Mouse (Mus musculus): ENCODE measurements around the gene Thy1. TPM values are rescaled to one million over a fixed set of nuclear protein-coding genes. Genes with fewer than 3 reads are reported as not detected.
A peak's percentile ranks its signal among the peaks of the same experiment; 100 is the strongest.

The Thy1 gene
- polyA plus RNA-seq, 1 experiment from 2014 or later, result 2.2 TPM

DNA sequence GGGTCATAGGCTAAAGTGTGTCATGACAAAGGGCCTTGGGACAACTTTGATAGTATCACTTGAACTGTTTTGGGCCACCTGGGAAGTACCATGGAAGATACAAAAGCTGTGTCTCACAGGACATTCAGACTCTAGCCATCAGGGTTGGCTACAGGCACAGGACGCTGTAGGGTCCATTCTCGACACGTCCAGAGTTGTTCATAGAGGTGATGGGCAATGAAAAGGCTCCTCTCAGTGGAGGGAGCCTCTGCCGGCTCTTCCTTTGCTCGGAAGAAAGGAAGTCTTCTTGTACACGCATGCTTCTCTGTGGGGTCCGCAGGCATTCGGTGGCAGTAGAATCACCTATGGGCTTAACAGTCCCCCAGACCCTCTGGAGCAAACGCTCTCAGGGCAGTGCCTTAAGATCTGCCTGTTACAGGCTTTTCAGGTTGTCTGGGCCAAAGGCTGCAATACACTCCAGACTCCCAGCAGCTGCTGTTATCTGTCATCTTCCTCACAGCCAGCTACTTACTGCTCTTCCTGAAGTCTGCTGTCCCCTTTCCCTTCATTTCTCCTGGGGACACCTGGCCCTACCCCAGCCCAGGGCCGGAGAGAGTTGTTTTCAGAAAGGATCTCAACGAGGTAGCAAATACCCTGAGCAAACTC, 34.2 kb downstream of the Thy1 start:
- 78% methylated on average over 11 of the region's 11 CpGs for WGBS
- Histone ChIP-seq H3K9ac (no peak overlapping the region), H3K4me2 (no peak overlapping the region; the same call in 1 of the 2 replicates), H3K4me3 (no peak overlapping the region), H3K36me3 (peaks cover 3% of the 10 kb centered on the region; the same call in 1 of the 2 replicates), H3K4me1 (replicated peaks) (peaks cover 88% of the 10 kb centered on the region), H3K9me3 (replicated peaks) (no peaks in the 10 kb centered on the region), H3K27ac (peak overlapping the region; percentile 89), H3K27me3 (no peaks in the 10 kb centered on the region)
- no peak for ATAC-seq (replicated peaks; ENCODE audit: insufficient number of reproducible peaks, insufficient read depth, low FRiP score, low read depth)

DNA sequence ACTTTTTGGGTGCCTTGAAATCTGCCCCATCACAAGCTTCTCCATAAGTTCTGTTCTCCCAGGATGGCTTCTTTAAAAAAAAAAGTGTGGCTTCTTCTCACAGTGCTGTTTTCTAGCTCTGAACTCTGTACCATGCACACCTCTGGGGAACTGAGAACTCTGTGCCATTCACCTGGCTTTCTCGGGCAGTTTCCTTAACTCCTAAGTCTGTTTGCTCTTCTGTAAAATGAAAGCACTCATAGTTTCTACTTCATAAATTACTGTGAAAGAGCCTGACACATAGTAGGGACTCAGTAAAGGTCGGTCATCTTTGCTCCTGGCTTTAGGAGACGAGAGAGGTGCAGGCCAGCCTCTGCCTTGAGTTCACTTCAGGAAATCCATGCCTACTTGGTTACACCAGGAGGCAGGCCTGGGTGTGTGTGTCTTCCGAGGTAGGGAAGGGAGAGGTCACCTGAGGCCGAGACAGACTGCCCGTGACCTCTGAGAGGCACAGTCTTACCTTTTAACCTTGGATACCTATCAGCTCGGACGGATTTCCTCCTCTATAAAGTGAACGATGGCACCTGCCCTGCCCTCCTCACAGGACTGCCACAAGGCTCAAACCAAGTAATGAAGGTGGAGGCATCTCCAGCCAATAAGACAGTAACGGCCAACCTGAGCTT, 35.1 kb downstream of the Thy1 start:
- ATAC-seq (replicated peaks; ENCODE audit: insufficient number of reproducible peaks, insufficient read depth, low FRiP score, low read depth), result no peak
- no peak overlapping the region for H3K4me3 ChIP-seq
- peak overlapping the region; percentile 89 for H3K27ac ChIP-seq
- WGBS, result 69% methylated on average over 10 of the region's 10 CpGs
- peak overlapping the region; percentile 50 for H3K4me2 ChIP-seq
- no peaks in the 10 kb centered on the region for H3K9me3 ChIP-seq (replicated peaks)
- H3K27me3 ChIP-seq, result no peaks in the 10 kb centered on the region
- peaks cover 87% of the 10 kb centered on the region for H3K4me1 ChIP-seq (replicated peaks)
- no peak overlapping the region for H3K9ac ChIP-seq
- H3K36me3 ChIP-seq, result peaks cover 3% of the 10 kb centered on the region; the same call in 1 of the 2 replicates

DNA sequence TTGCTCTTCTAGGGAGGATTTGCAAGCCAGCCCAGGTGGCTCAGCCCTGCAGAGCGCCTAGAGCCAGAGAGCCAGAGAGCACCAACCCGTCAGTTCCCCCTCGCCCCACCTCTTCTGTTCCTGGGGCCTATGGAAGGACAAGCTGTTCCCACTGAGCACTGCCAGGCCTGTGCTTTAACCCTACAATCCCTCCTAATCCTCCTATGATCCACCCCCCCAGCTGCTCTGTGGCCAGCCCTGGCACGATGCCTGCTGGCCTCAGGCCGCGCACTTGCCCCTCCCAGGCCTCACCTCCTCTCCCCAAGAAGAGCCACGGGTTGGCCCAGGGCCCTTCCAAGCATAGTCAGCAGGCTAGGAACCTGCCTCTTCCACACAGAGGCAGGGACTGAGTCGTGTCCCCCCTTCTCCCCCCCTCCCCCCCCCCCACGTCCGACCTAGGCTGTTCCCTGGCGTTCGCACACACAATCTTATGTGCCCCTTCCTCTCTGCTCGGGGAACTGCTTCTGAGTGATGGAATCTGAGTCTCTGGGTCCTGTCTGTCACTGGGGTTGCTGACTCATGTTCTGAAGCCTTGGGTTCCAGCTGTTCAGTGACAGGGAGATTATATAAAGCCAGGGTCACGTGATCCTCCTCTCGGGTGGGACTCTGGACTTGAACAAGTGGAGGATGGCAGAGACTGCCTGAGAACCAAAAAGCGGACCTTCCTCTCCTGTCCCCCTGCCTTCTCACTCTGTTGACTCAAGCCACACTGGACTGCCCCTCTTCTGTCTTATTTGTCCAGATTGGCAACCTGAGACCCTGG, 36.0 kb downstream of the Thy1 start:
- Histone ChIP-seq H3K36me3 (peaks cover 3% of the 10 kb centered on the region; the same call in 1 of the 2 replicates), H3K27ac (peak overlapping the region; percentile 89), H3K9me3 (replicated peaks) (no peaks in the 10 kb centered on the region), H3K9ac (no peak overlapping the region), H3K27me3 (no peaks in the 10 kb centered on the region), H3K4me2 (peak overlapping the region; percentile 50), H3K4me3 (no peak overlapping the region), H3K4me1 (replicated peaks) (peaks cover 91% of the 10 kb centered on the region)
- peak; percentile 89 for ATAC-seq (replicated peaks; ENCODE audit: insufficient number of reproducible peaks, insufficient read depth, low FRiP score, low read depth)
- 14% methylated on average over 15 of the region's 16 CpGs for WGBS

DNA sequence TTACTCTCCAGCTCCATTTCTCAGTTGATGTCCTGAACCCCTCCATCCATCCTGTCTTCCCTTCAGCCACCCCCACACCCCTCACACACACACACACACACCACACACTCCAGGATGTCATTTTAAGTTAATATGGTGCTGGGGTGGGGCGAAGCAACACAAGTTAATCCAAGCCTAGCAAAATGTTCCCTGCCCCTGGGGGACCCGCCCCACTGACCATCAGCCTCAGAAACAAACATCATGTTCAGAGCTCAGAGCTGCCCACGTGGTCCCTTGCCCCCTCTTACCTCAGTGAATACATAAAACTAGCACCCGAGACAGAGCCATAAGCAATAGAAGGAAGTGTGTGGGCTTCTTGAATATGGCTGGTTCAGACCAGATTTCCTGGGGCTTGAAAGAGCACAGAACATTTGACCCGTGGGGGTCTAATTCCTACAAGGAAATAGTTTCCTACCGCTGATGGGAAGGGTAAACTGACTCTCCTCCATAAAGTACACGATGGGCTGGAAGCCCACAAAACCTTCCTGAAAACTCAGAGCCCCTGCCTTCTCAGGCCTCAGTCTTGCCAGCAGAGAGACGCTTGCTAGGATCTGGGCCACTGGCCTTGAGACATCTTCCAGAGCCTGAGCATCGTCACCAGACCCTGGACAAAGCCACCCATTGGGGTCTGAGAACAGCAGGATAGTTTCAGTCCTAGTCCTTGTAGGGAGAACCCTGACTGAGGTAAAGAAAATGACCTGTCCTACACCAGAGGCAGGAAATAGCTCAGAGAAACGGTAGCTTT, 37.0 kb downstream of the Thy1 start:
- Histone ChIP-seq H3K4me2 (no peak overlapping the region), H3K4me3 (no peak overlapping the region), H3K9me3 (replicated peaks) (no peaks in the 10 kb centered on the region), H3K36me3 (peaks cover 3% of the 10 kb centered on the region; the same call in 1 of the 2 replicates), H3K4me1 (replicated peaks) (peaks cover 91% of the 10 kb centered on the region), H3K27ac (peak overlapping the region; percentile 89), H3K9ac (no peak overlapping the region), H3K27me3 (no peaks in the 10 kb centered on the region)
- WGBS, result 63% methylated on average over 10 of the region's 10 CpGs
- no peak for ATAC-seq (replicated peaks; ENCODE audit: insufficient number of reproducible peaks, insufficient read depth, low FRiP score, low read depth)

DNA sequence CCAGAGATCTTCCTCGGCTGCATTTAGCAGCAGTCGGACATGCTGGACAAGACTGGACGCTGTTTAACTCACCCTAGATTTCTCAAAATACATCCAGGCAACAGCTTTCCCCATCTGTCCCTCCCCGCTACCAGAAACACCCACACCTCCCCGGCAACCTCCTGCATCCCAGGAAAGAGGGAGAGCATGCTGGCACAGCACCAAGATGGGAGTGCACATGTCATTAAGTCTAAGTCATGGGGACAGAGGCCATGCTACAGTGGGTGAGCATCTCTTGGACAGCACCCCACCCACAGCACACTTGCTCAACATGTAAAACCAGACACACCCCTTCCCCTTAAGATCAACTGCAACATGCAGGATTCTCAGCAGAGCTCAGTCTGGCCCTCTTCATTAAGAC, 37.8 kb downstream of the Thy1 start:
- Histone ChIP-seq H3K27ac (peak overlapping the region; percentile 38), H3K4me1 (replicated peaks) (peaks cover 88% of the 10 kb centered on the region)

DNA sequence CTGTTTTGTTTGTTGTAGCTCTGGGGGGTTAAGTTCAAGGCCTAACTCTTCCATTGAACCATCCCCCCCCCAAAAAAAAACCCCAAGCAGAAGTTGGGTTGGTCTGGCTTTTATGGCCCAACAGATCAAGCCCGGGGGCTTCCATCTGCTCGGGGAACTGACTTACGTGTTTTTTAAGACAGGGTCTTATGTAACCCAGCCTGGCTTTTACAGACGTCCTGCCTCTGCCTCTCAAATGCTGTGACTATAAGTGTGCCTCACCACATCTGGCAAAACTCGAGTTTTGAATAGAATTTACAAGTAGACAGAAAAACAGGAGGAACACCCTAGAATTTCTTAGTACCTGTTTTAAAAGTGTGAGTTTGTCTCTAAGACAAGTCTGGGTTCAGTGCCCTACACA, 38.4 kb downstream of the Thy1 start:
- Histone ChIP-seq H3K4me2 (no peak overlapping the region), H3K9me3 (replicated peaks) (no peaks in the 10 kb centered on the region), H3K4me3 (no peak overlapping the region), H3K4me1 (replicated peaks) (peaks cover 84% of the 10 kb centered on the region), H3K27ac (no peak overlapping the region), H3K9ac (no peak overlapping the region), H3K27me3 (0 out of 2 replicates have a peak, but pooled peaks cover 3% of the 10 kb centered on the region), H3K36me3 (peaks cover 3% of the 10 kb centered on the region; the same call in 1 of the 2 replicates)
- WGBS, result 75% methylated on average over 5 of the region's 5 CpGs
- ATAC-seq (replicated peaks; ENCODE audit: insufficient number of reproducible peaks, insufficient read depth, low FRiP score, low read depth), result no peak

More for the DNA sequence above, 37.8 kb downstream of the Thy1 start:
- Histone ChIP-seq H3K4me2 (no peak overlapping the region), H3K9me3 (replicated peaks) (no peaks in the 10 kb centered on the region), H3K4me3 (no peak overlapping the region), H3K27me3 (0 out of 2 replicates have a peak, but pooled peaks cover 3% of the 10 kb centered on the region), H3K9ac (no peak overlapping the region), H3K36me3 (peaks cover 3% of the 10 kb centered on the region; the same call in 1 of the 2 replicates)
- no peak for ATAC-seq (replicated peaks; ENCODE audit: insufficient number of reproducible peaks, insufficient read depth, low FRiP score, low read depth)
- 46% methylated on average over 5 of the region's 5 CpGs for WGBS

DNA sequence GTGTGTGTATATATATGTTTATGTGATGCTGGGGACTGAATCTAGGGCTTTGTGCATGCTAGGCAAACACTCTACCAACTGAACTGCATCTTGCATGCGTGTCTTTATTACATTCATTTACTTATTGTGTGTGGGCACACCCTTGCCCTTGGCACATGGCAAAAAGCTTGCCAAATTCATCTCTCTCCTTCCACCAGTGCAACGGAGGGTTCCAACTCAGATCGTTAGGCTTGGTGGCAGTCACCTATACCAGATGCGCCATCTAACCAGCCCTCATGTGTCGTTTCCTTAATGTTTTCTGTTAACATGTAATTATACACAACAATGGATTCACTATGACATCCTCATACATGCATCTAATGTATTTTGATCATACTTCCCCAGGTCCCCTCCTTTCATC, 39.1 kb downstream of the Thy1 start:
- no peak for ATAC-seq (replicated peaks; ENCODE audit: insufficient number of reproducible peaks, insufficient read depth, low FRiP score, low read depth)
- Histone ChIP-seq H3K27ac (peak overlapping the region; percentile 94), H3K27me3 (0 out of 2 replicates have a peak, but pooled peaks cover 3% of the 10 kb centered on the region), H3K36me3 (peaks cover 3% of the 10 kb centered on the region; the same call in 1 of the 2 replicates), H3K9ac (no peak overlapping the region), H3K4me3 (no peak overlapping the region), H3K4me1 (replicated peaks) (peaks cover 84% of the 10 kb centered on the region), H3K9me3 (replicated peaks) (no peaks in the 10 kb centered on the region), H3K4me2 (no peak overlapping the region)
- 94% methylated on average over 5 of the region's 5 CpGs for WGBS

DNA sequence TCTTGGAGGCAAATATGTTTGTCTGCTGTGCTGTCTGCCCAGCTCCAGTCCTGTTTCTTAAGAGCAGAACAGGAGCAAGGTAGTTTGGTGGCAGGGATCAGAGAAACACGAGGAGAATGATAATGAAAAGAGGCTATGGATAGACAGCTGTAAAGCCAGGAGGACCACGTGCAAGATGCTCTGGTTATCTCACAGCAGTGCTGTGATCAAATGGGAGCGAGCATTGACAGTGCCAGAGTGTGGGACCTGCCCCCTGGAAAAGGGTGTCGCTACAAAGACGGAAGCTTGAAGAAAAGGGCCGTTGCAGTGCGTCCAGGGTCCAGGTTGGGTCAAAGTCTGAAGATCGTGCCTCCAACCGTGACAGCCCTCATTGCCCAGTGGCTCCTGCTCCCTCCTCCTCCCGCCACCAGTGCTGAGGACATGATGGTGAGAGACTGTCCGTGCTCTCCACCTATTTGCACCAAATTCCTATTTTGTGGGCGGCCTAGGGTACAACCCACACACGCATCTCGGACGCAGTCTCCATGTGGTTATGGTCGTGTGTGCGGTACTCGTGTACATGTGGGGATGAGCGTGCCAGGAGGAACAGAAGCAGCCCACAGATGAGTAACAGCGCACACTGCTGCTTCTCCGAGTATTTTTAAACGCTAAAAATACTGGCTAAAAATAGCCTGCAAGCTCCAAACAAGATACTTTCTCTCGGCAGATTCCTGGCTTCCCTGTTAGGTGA, 40.4 kb downstream of the Thy1 start:
- Histone ChIP-seq H3K4me1 (replicated peaks) (peaks cover 84% of the 10 kb centered on the region), H3K9me3 (replicated peaks) (no peaks in the 10 kb centered on the region), H3K27me3 (0 out of 2 replicates have a peak, but pooled peaks cover 3% of the 10 kb centered on the region), H3K9ac (peak overlapping the region; percentile 93), H3K36me3 (no peaks in the 10 kb centered on the region), H3K27ac (peak overlapping the region; percentile 94), H3K4me2 (peak overlapping the region; percentile 92), H3K4me3 (peak overlapping the region; percentile 78)
- ATAC-seq (replicated peaks; ENCODE audit: insufficient number of reproducible peaks, insufficient read depth, low FRiP score, low read depth), result 0 out of 2 replicates have a peak, but pooled peaks have one; percentile 1
- 6% methylated on average over 23 of the region's 23 CpGs for WGBS

DNA sequence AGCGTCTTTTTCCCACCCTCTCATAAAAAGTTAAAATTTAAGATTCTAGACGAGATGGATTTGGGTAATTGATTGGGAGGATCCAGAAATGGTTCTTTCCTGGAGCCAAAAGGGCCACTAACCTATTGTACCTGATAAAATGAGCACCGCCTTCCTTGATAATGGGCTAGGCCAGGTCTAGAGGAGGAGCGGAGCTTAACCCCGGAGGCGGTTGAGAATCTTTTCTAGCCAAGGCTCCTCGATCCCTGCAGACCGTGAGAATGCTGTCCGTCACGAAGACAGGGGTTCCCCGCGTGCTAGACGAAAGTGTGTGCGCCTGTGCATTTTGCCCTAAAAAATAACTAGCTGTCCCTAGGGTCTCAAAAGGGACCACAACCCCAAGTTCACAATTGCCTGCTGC, 41.1 kb downstream of the Thy1 start:
- no peak for ATAC-seq (replicated peaks; ENCODE audit: insufficient number of reproducible peaks, insufficient read depth, low FRiP score, low read depth)
- Histone ChIP-seq H3K36me3 (no peaks in the 10 kb centered on the region), H3K9me3 (replicated peaks) (no peaks in the 10 kb centered on the region), H3K4me2 (peak overlapping the region; percentile 92), H3K4me1 (replicated peaks) (peaks cover 84% of the 10 kb centered on the region), H3K4me3 (peak overlapping the region; percentile 78), H3K9ac (peak overlapping the region; percentile 93), H3K27ac (peak overlapping the region; percentile 94), H3K27me3 (0 out of 2 replicates have a peak, but pooled peaks cover 3% of the 10 kb centered on the region)
- under 1% methylated on average over 14 of the region's 14 CpGs for WGBS

DNA sequence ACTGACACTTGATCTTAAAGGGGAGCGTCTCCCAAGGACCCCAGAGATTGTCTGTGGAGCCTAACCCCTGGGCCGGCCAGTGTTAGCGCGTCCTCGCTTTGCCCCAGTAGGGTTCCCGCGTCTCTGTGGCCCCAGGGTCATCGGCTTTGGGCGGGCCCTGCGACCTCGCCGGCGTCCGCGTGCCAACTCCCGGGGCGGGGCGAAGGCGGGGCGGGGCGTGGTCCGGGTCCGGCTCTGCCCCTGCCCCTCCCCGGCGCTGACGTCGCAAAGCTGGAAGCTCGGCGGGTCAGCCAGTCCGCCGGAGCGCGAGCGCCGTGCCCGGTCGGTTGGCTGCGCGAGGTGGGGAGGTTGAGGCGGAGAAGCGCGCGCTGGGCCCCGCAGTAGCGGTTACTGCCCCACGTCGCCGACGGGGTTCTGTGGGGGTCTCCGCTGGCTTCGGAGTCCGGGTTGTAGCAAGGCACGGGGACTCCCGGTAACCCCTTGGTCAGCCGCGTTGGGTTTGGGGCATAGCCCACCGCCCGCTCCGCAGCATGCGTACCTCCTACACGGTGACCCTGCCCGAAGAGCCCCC, 41.6 kb downstream of the Thy1 start:
- Histone ChIP-seq H3K27ac (peak overlapping the region; percentile 94), H3K9ac (peak overlapping the region; percentile 93), H3K4me1 (replicated peaks) (peaks cover 84% of the 10 kb centered on the region), H3K27me3 (0 out of 2 replicates have a peak, but pooled peaks cover 3% of the 10 kb centered on the region), H3K4me3 (peak overlapping the region; percentile 78), H3K4me2 (peak overlapping the region; percentile 92), H3K36me3 (no peaks in the 10 kb centered on the region), H3K9me3 (replicated peaks) (no peaks in the 10 kb centered on the region)
- ATAC-seq (replicated peaks; ENCODE audit: insufficient number of reproducible peaks, insufficient read depth, low FRiP score, low read depth), result peak; percentile 77
- under 1% methylated on average over 62 of the region's 62 CpGs for WGBS

Data from heart, embryonic 15.5 days (tissue).